Mouse (Mus musculus): ENCODE measurements around the gene Gtsf2. TPM values are rescaled to one million over a fixed set of nuclear protein-coding genes. Genes with fewer than 3 reads are reported as not detected.

The Gtsf2 gene
- polyA plus RNA-seq, 1 experiment from 2014 or later: not detected

Other genes with a start within 250 kb of the Gtsf2 start
- gene Cbx5, start 208.7 kb downstream of the Gtsf2 start, polyA plus RNA-seq (2015; fragmentation: Nextera tagmentation; extraction: Ambion mirVana): 86.7 and 98.0 TPM in 2 replicates
- gene Hnrnpa1, start 208.0 kb downstream of the Gtsf2 start, polyA plus RNA-seq (2015; fragmentation: Nextera tagmentation; extraction: Ambion mirVana): 652 and 741 TPM in 2 replicates
- gene Nfe2, start 190.1 kb downstream of the Gtsf2 start, polyA plus RNA-seq (2015; fragmentation: Nextera tagmentation; extraction: Ambion mirVana): 3.5 and 4.9 TPM in 2 replicates
- 259 and 262 TPM in 2 replicates for gene Copz1, start 175.8 kb downstream of the Gtsf2 start, polyA plus RNA-seq (2015; fragmentation: Nextera tagmentation; extraction: Ambion mirVana)
- 0.20 and 0.29 TPM in 2 replicates for gene Gpr84, start 137.9 kb downstream of the Gtsf2 start, polyA plus RNA-seq (2015; fragmentation: Nextera tagmentation; extraction: Ambion mirVana)
- 5.6 TPM in 2 replicates for gene Zfp385a, start 108.4 kb downstream of the Gtsf2 start, polyA plus RNA-seq (2015; fragmentation: Nextera tagmentation; extraction: Ambion mirVana)
- gene Itga5, start 81.7 kb downstream of the Gtsf2 start, polyA plus RNA-seq (2015; fragmentation: Nextera tagmentation; extraction: Ambion mirVana): 44.8 and 45.5 TPM in 2 replicates
- not detected in 2 replicates for gene Gtsf1, start 18.0 kb downstream of the Gtsf2 start, polyA plus RNA-seq (2015; fragmentation: Nextera tagmentation; extraction: Ambion mirVana)
- gene Nckap1l, start 5.3 kb upstream of the Gtsf2 start, polyA plus RNA-seq (2015; fragmentation: Nextera tagmentation; extraction: Ambion mirVana): 3.2 and 3.3 TPM in 2 replicates
- gene Pde1b, start 54.6 kb upstream of the Gtsf2 start, polyA plus RNA-seq (2015; fragmentation: Nextera tagmentation; extraction: Ambion mirVana): 5.1 and 6.3 TPM in 2 replicates
- gene Ppp1r1a, start 89.5 kb upstream of the Gtsf2 start, polyA plus RNA-seq (2015; fragmentation: Nextera tagmentation; extraction: Ambion mirVana): 9.8 and 10.3 TPM in 2 replicates
- not detected in 2 replicates for gene Glycam1, start 116.6 kb upstream of the Gtsf2 start, polyA plus RNA-seq (2015; fragmentation: Nextera tagmentation; extraction: Ambion mirVana)